8 mouse cellular contexts compared by ENCODE assay signal in the genomic region with DNA sequence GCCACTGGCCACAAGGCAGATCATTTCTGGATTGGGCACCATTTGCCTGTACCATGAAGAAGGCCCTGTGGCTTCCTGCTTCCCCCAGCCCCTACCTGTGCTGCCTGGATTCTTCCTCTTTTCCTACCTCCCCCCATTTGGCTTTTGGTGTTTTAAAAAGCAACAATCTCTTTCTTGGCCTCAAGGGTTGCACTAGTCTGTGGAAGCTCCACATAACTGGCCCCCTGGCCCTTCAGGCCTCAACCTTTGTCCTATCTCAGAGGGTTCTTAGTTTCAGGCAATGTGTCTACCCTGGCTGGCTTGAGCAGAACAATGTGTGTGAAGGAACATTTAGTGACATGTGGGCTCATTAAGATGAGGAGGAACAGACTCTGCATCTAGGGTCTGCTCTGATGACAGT. TPM values are rescaled to one million over a fixed set of nuclear protein-coding genes. Genes with fewer than 3 reads are reported as not detected.
DNase-seq lines count a peak whose midpoint lies in the region; ATAC-seq and TF ChIP-seq lines count a peak whose summit lies in the region.

Gene Pomgnt2 (minus strand): TSS at position 101 of the 400 bp plus-strand sequence.

- H3K36me3 ChIP-seq in C2C12 (ENCODE audit: control insufficient read depth, insufficient read depth) = no peaks in the 10 kb centered on the region
- no peaks in the 10 kb centered on the region for H3K36me3 ChIP-seq in forebrain, embryonic 14.5 days (ENCODE audit: control insufficient read depth, insufficient read depth, low read length)
- H3K36me3 ChIP-seq in neural tube, embryonic 13.5 days = no peaks in the 10 kb centered on the region

- peak within 1 kb of the TSS; percentile 29 for H3K4me3 ChIP-seq in C2C12 (ENCODE audit: insufficient read depth, poor library complexity, severe bottlenecking)
- H3K4me3 ChIP-seq in forebrain, embryonic 14.5 days (ENCODE audit: low read depth, low read length) = peak within 1 kb of the TSS; percentile 90
- H3K4me3 ChIP-seq in neural tube, embryonic 13.5 days = peak within 1 kb of the TSS; percentile 93

- peak within 1 kb of the TSS; percentile 91; the same call in 1 of the 2 replicates for H3K4me2 ChIP-seq in forebrain, embryonic 14.5 days (ENCODE audit: low read length)
- peak within 1 kb of the TSS; percentile 86 for H3K4me2 ChIP-seq in neural tube, embryonic 13.5 days

- no peak within 1 kb of the TSS for H3K27ac ChIP-seq in forebrain, embryonic 14.5 days (ENCODE audit: low read depth, low read length)
- H3K27ac ChIP-seq in neural tube, embryonic 13.5 days (replicated peaks) = no peak within 1 kb of the TSS

- H3K79me3 ChIP-seq in C2C12 (ENCODE audit: low read depth) = no peaks in the 10 kb centered on the region

- H3K4me1 ChIP-seq in forebrain, embryonic 14.5 days (ENCODE audit: control insufficient read depth, insufficient read depth, low read length) = peaks cover 3% of the 10 kb centered on the region; the same call in 1 of the 2 replicates
- H3K4me1 ChIP-seq in neural tube, embryonic 13.5 days (replicated peaks) = peaks cover 20% of the 10 kb centered on the region

- no peak for ATAC-seq in forebrain, embryonic 14.5 days
- no peak for ATAC-seq in neural tube, embryonic 13.5 days (ENCODE audit: low read depth)

- H3K79me2 ChIP-seq in C2C12 (ENCODE audit: control insufficient read depth, insufficient read depth) = no peaks in the 10 kb centered on the region

- peaks cover 46% of the 10 kb centered on the region for H3K27me3 ChIP-seq in C2C12 (ENCODE audit: control insufficient read depth, insufficient read depth, insufficient read length)
- no peaks in the 10 kb centered on the region for H3K27me3 ChIP-seq in forebrain, embryonic 14.5 days (replicated peaks; ENCODE audit: control insufficient read depth, insufficient read depth, low read length)
- H3K27me3 ChIP-seq in neural tube, embryonic 13.5 days = no peaks in the 10 kb centered on the region; the same call in 1 of the 2 replicates

- H3K9ac ChIP-seq in forebrain, embryonic 14.5 days (ENCODE audit: low read length) = no peak within 1 kb of the TSS
- H3K9ac ChIP-seq in neural tube, embryonic 13.5 days = no peak within 1 kb of the TSS

- TF ChIP-seq CTCF in C2C12 (IDR thresholded peaks at IDR 0.05; ENCODE audit: control insufficient read depth, insufficient read depth, insufficient read length) = no peak

- no peak within 1 kb of the TSS for H3ac ChIP-seq in C2C12 (ENCODE audit: control insufficient read depth, insufficient read length, low read depth)

- no peak for DNase-seq in gastrocnemius, adult 18-20 months (ENCODE audit: low spot score)
- no peak for DNase-seq in gastrocnemius, postnatal 10 days
- DNase-seq in forebrain, embryonic 14.5 days (ENCODE audit: low spot score) = no peak
- no peak for DNase-seq in layer of hippocampus, postnatal 36 days
- no peak for DNase-seq in urinary bladder, postnatal 14 days (ENCODE audit: low spot score)
- no peak for DNase-seq in cerebellum, postnatal 36 days

- H3K9me3 ChIP-seq in forebrain, embryonic 14.5 days (replicated peaks; ENCODE audit: control insufficient read depth, low read length) = no peaks in the 10 kb centered on the region
- no peaks in the 10 kb centered on the region for H3K9me3 ChIP-seq in neural tube, embryonic 13.5 days

TF ChIP-seq in C2C12, 6 proteins besides CTCF, POLR2A, EP300 and RAD21:
- TF ChIP-seq MAX (IDR thresholded peaks at IDR 0.05) = no peak
- no peak for TF ChIP-seq FOSL1 (IDR thresholded peaks at IDR 0.05; ENCODE audit: insufficient read depth, low read length, poor library complexity, severe bottlenecking)
- no peak for TF ChIP-seq CEBPB (IDR thresholded peaks at IDR 0.05; ENCODE audit: low read depth)
- no peak for TF ChIP-seq USF1 (IDR thresholded peaks at IDR 0.05; ENCODE audit: low read depth)
- no peak for TF ChIP-seq MYOD1 (IDR thresholded peaks at IDR 0.05; ENCODE audit: control insufficient read depth, insufficient read length, low read depth)
- no peak for TF ChIP-seq MYOG (IDR thresholded peaks at IDR 0.05; ENCODE audit: control insufficient read depth, extremely low read depth, insufficient read length)
TF ChIP-seq in C2C12: peak in this region for 0.

RNA-seq across cellular contexts. Expression of gene Pomgnt2, which starts in this region (rescaled TPM):
- 10 to 100 TPM; 15.9 to 16.6 TPM for total RNA-seq in gastrocnemius, adult 18-20 months (2021)
- 1 to 10 TPM; 6.5 to 7.0 TPM for total RNA-seq in gastrocnemius, postnatal 10 days (2021)
- polyA plus RNA-seq in C2C12 (2012; fragmentation: generic; extraction: Trizol) = 2.4 TPM
- polyA plus RNA-seq in forebrain, embryonic 14.5 days (2014; fragmentation: Nextera tagmentation; extraction: Ambion mirVana) = 16.1 and 22.0 TPM in 2 replicates
- total RNA-seq in layer of hippocampus, postnatal 36 days (2021) = 10 to 100 TPM; 41.2 to 44.0 TPM
- 22.1 and 25.1 TPM in 2 replicates for polyA plus RNA-seq in neural tube, embryonic 13.5 days (2015; fragmentation: Nextera tagmentation; extraction: Ambion mirVana)

Comparison
In these comparisons a context has a peak if more than half of its experiments do, and no peak if none do; other contexts are left out.
1. H3K4me3 ChIP-seq: peak in every context shown above with its lines; median percentile 93 in neural tube, embryonic 13.5 days; 90 in forebrain, embryonic 14.5 days; 29 in C2C12.